Mouse (Mus musculus) hindbrain, postnatal 0 days (tissue): ENCODE data around the gene Acat3. TPM values are rescaled to one million over a fixed set of nuclear protein-coding genes. Genes with fewer than 3 reads are reported as not detected.
"Not testable (repeated sequence)": the region's sequence is repeated elsewhere in the genome, so short reads cannot be mapped to it uniquely, and the experiment has no call there.

Experiments used
- ATAC-seq: fragments of 200-750 bp; cut with Nextera tagmentation; 2 replicates; pipeline ENCODE4 v1.8.0; 2017; ENCODE audit warnings: mild to moderate bottlenecking, moderate TSS enrichment, moderate library complexity
- DNase-seq: peaks from one replicate; pipeline ENCODE4 v3.0.0-alpha.2; 2015; ENCODE audit warnings: low spot score
- H3K27ac ChIP-seq: fragments of 300-500 bp; sonication (generic); 2 replicates; pipeline ENCODE4 v1.5.1; 2014; ENCODE audit warnings: mild to moderate bottlenecking
- H3K27me3 ChIP-seq: fragments of 300-500 bp; sonication (generic); 2 replicates; pipeline ENCODE4 v1.6.1; 2014; ENCODE audit warnings: low read length, mixed read lengths; ENCODE audit not compliant: insufficient read depth
- H3K36me3 ChIP-seq: fragments of 300-500 bp; sonication (generic); 2 replicates; pipeline ENCODE4 v1.6.1; 2014; ENCODE audit warnings: low read length, mixed read lengths; ENCODE audit not compliant: insufficient read depth
- H3K4me1 ChIP-seq: fragments of 300-500 bp; sonication (generic); 2 replicates; pipeline ENCODE4 v1.6.1; 2014; ENCODE audit warnings: antibody characterized with exemption, low read length, mixed read lengths; ENCODE audit not compliant: insufficient read depth
- H3K4me2 ChIP-seq: fragments of 300-500 bp; sonication (generic); 2 replicates; pipeline ENCODE4 v1.6.1; 2014; ENCODE audit warnings: low read depth, mild to moderate bottlenecking, low read length, moderate library complexity, mixed read lengths
- H3K4me3 ChIP-seq: fragments of 300-500 bp; sonication (generic); 2 replicates; pipeline ENCODE4 v1.5.1; 2014; ENCODE audit warnings: low read length
- H3K9ac ChIP-seq: fragments of 300-500 bp; sonication (generic); replicated peaks from 2 replicates; pipeline ENCODE4 v1.6.1; 2014; ENCODE audit warnings: mild to moderate bottlenecking, low read length, moderate library complexity, mixed read lengths
- H3K9me3 ChIP-seq: fragments of 300-500 bp; sonication (generic); 2 replicates; pipeline ENCODE4 v1.6.1; 2016; ENCODE audit warnings: low read length, mixed read lengths
- CTCF ChIP-seq: IDR thresholded peaks from 2 replicates; pipeline ENCODE4 v1.5.1; 2016; ENCODE audit warnings: antibody characterized with exemption, control low read depth, low read depth
- WGBS: fragments of 180-500 bp; shearing (Covaris S2); extraction: QIAGEN DNeasy Blood & Tissue Kit; methylation state at CpG from one replicate; pipeline ENCODE4 v1.1.7; 2014; 5-methylcytosine and 5-hydroxymethylcytosine counted together
- polyA plus RNA-seq: library from polyadenylated mRNA; unstranded; fragments of >200 nt; fragmentation: Nextera tagmentation; extraction: Ambion mirVana; gene quantifications from 2 replicates; pipeline ENCODE4 v1.2.1, GENCODE M21; 2015
- total RNA-seq: library from RNA; depleted of rRNA; stranded (reverse); fragments of >200 nt; gene quantifications from 2 replicates; pipeline ENCODE4 v1.2.3, GENCODE M21; 2014

Acat3 gene
- total and polyA plus RNA-seq, 2 experiments from 2014 or later, result 0.75 to 0.94 TPM

GRCm38 (mm10) chr17:12938077-12938476 lies 2.3 kb downstream of the Acat3 start:
- Histone ChIP-seq H3K27me3 (no peaks in the 10 kb centered on the region), H3K4me2 (no peak overlapping the region), H3K27ac (no peak overlapping the region), H3K9me3 (no peaks in the 10 kb centered on the region), H3K9ac (no peak overlapping the region), H3K36me3 (peaks cover 2% of the 10 kb centered on the region; the same call in 1 of the 2 replicates), H3K4me1 (no peaks in the 10 kb centered on the region), H3K4me3 (no peak overlapping the region)
- TF ChIP-seq CTCF, result no peak
- 36% methylated on average over 2 of the region's 2 CpGs for WGBS
- DNase-seq (no peak), ATAC-seq (no peak)

- no peak overlapping the region for H3K9ac ChIP-seq
- H3K36me3 ChIP-seq, result no peaks in the 10 kb centered on the region
- H3K27me3 ChIP-seq, result no peaks in the 10 kb centered on the region
- H3K4me1 ChIP-seq, result no peaks in the 10 kb centered on the region
- no peak for ATAC-seq
- no peak overlapping the region for H3K4me2 ChIP-seq
- TF ChIP-seq CTCF, result no peak
- WGBS, result 88% methylated on average over 2 of the region's 2 CpGs
- no peak overlapping the region for H3K27ac ChIP-seq
- no peak overlapping the region for H3K4me3 ChIP-seq
- H3K9me3 ChIP-seq, result no peaks in the 10 kb centered on the region
- DNase-seq, result no peak
Measured at GRCm38 (mm10) chr17:12937412-12937970, 2.9 kb downstream of the Acat3 start.

GRCm38 (mm10) chr17:12935719-12936118 lies 4.7 kb downstream of the Acat3 start:
- H3K4me3 ChIP-seq, result no peak overlapping the region
- H3K27me3 ChIP-seq, result no peaks in the 10 kb centered on the region
- ATAC-seq, result no peak
- no peak overlapping the region for H3K9ac ChIP-seq
- TF ChIP-seq CTCF, result no peak
- H3K9me3 ChIP-seq, result no peaks in the 10 kb centered on the region
- H3K27ac ChIP-seq, result no peak overlapping the region
- H3K4me1 ChIP-seq, result no peaks in the 10 kb centered on the region
- no peaks in the 10 kb centered on the region for H3K36me3 ChIP-seq
- H3K4me2 ChIP-seq, result no peak overlapping the region
- 60% methylated on average over 4 of the region's 4 CpGs for WGBS
- DNase-seq, result no peak

- H3K36me3 ChIP-seq, H3K27ac ChIP-seq, H3K9ac ChIP-seq, H3K27me3 ChIP-seq, H3K4me2 ChIP-seq, H3K4me3 ChIP-seq, H3K4me1 ChIP-seq, DNase-seq, ATAC-seq, H3K9me3 ChIP-seq: not testable (repeated sequence)
- 86% methylated on average over 5 of the region's 5 CpGs for WGBS
Measured at GRCm38 (mm10) chr17:12931576-12931975, 8.8 kb downstream of the Acat3 start.

- TF ChIP-seq CTCF, result no peak
- Histone ChIP-seq H3K4me1 (no peaks in the 10 kb centered on the region), H3K9ac (no peak overlapping the region), H3K36me3 (peaks cover 53% of the 10 kb centered on the region), H3K27me3 (no peaks in the 10 kb centered on the region), H3K27ac (no peak overlapping the region), H3K9me3 (no peaks in the 10 kb centered on the region), H3K4me3 (no peak overlapping the region), H3K4me2 (no peak overlapping the region)
- no peak for ATAC-seq
- 88% methylated on average over 8 of the region's 8 CpGs for WGBS
- DNase-seq, result no peak
Measured at GRCm38 (mm10) chr17:12925703-12926180, 14.7 kb downstream of the Acat3 start.

- TF ChIP-seq CTCF, result no peak
- WGBS, result 89% methylated on average over 3 of the region's 3 CpGs
- Histone ChIP-seq H3K36me3 (peaks cover 60% of the 10 kb centered on the region), H3K9ac (no peak overlapping the region), H3K27me3 (no peaks in the 10 kb centered on the region), H3K9me3 (no peaks in the 10 kb centered on the region), H3K27ac (no peak overlapping the region), H3K4me2 (no peak overlapping the region), H3K4me1 (no peaks in the 10 kb centered on the region), H3K4me3 (no peak overlapping the region)
- DNase-seq (no peak), ATAC-seq (no peak)
Measured at GRCm38 (mm10) chr17:12925001-12925400, 15.4 kb downstream of the Acat3 start.

- Histone ChIP-seq H3K27ac (no peak overlapping the region), H3K27me3 (no peaks in the 10 kb centered on the region), H3K36me3 (peaks cover 63% of the 10 kb centered on the region), H3K4me3 (no peak overlapping the region), H3K4me1 (no peaks in the 10 kb centered on the region), H3K4me2 (no peak overlapping the region), H3K9ac (no peak overlapping the region), H3K9me3 (no peaks in the 10 kb centered on the region)
- TF ChIP-seq CTCF, result no peak
- DNase-seq (no peak), ATAC-seq (no peak)
- 93% methylated on average over 1 of the region's 1 CpGs for WGBS
Measured at GRCm38 (mm10) chr17:12921073-12921472, 19.3 kb downstream of the Acat3 start.
